Mouse (Mus musculus) midbrain, embryonic 15.5 days (tissue): ENCODE measurements around the gene 1700001P01Rik. TPM values are rescaled to one million over a fixed set of nuclear protein-coding genes. Genes with fewer than 3 reads are reported as not detected.
"Not testable (repeated sequence)": the region's sequence is repeated elsewhere in the genome, so short reads cannot be mapped to it uniquely, and the experiment has no call there.

Source experiments
- ATAC-seq: fragments of 200-750 bp; cut with Nextera tagmentation; replicated peaks from 2 replicates; pipeline ENCODE4 v1.8.0; 2017; ENCODE audit warnings: moderate TSS enrichment
- H3K27ac ChIP-seq: fragments of 300-500 bp; sonication (generic); 2 replicates; pipeline ENCODE4 v1.5.1; 2015; ENCODE audit warnings: mild to moderate bottlenecking, inconsistent platforms
- H3K27me3 ChIP-seq: fragments of 300-500 bp; sonication (generic); replicated peaks from 2 replicates; pipeline ENCODE4 v1.6.1; 2015; ENCODE audit warnings: inconsistent platforms
- H3K36me3 ChIP-seq: fragments of 300-500 bp; sonication (generic); replicated peaks from 2 replicates; pipeline ENCODE4 v1.6.1; 2015; ENCODE audit warnings: inconsistent platforms
- H3K4me1 ChIP-seq: fragments of 300-500 bp; sonication (generic); 2 replicates; pipeline ENCODE4 v1.6.1; 2015; ENCODE audit warnings: inconsistent platforms
- H3K4me2 ChIP-seq: fragments of 300-500 bp; sonication (generic); 2 replicates; pipeline ENCODE4 v1.6.1; 2015; ENCODE audit warnings: inconsistent platforms, mild to moderate bottlenecking, moderate library complexity
- H3K4me3 ChIP-seq: fragments of 300-500 bp; sonication (generic); 2 replicates; pipeline ENCODE4 v1.5.1; 2015; ENCODE audit warnings: mild to moderate bottlenecking, inconsistent platforms
- H3K9ac ChIP-seq: fragments of 300-500 bp; sonication (generic); 2 replicates; pipeline ENCODE4 v1.6.1; 2015; ENCODE audit warnings: mild to moderate bottlenecking, inconsistent platforms
- H3K9me3 ChIP-seq: fragments of 300-500 bp; sonication (generic); 2 replicates; pipeline ENCODE4 v1.6.1; 2016; ENCODE audit warnings: inconsistent platforms
- WGBS: fragments of 180-500 bp; shearing (Covaris S2); methylation state at CpG from one replicate; pipeline ENCODE4 v1.1.7; 2015; ENCODE audit warnings: mixed read lengths; 5-methylcytosine and 5-hydroxymethylcytosine counted together
- microRNA-seq: library from miRNA; unstranded; fragments of <30 nt; microRNA quantifications from one replicate; pipeline ENCODE4, GENCODE M21; 2016
- polyA plus RNA-seq: library from polyadenylated mRNA; unstranded; fragments of >200 nt; fragmentation: Nextera tagmentation; extraction: Ambion mirVana; gene quantifications from 2 replicates; pipeline ENCODE4 v1.2.1, GENCODE M21; 2015

Gene 1700001P01Rik
- polyA plus RNA-seq, 1 experiment from 2014 or later: 1.1 TPM

- Histone ChIP-seq H3K9ac (no peak overlapping the region), H3K36me3 (no peaks in the 10 kb centered on the region), H3K9me3 (no peaks in the 10 kb centered on the region), H3K27me3 (no peaks in the 10 kb centered on the region), H3K4me1 (peaks cover 18% of the 10 kb centered on the region), H3K4me2 (no peak overlapping the region), H3K4me3 (no peak overlapping the region), H3K27ac (no peak overlapping the region)
- 70% methylated on average over 4 of the region's 4 CpGs for WGBS
- ATAC-seq: no peak
Observed at GRCm38 (mm10) chr11:97737600-97737999, 38.1 kb downstream of the 1700001P01Rik start.

- WGBS: 95% methylated on average over 5 of the region's 5 CpGs
- H3K27me3 ChIP-seq: no peaks in the 10 kb centered on the region
Observed at GRCm38 (mm10) chr11:97736645-97737044, 39.1 kb downstream of the 1700001P01Rik start.

GRCm38 (mm10) chr11:97734810-97735209, 40.9 kb downstream of the 1700001P01Rik start:
- H3K36me3 ChIP-seq: peaks cover 19% of the 10 kb centered on the region; the same call in 1 of the 2 replicates
- not testable (repeated sequence) for H3K9me3 ChIP-seq, H3K9ac ChIP-seq, ATAC-seq, H3K27ac ChIP-seq, H3K4me3 ChIP-seq, H3K27me3 ChIP-seq, H3K4me1 ChIP-seq, H3K4me2 ChIP-seq
- WGBS: 88% methylated on average over 5 of the region's 5 CpGs

More at GRCm38 (mm10) chr11:97736645-97737044, 39.1 kb downstream of the 1700001P01Rik start:
- ATAC-seq: no peak
- Histone ChIP-seq H3K9me3 (no peaks in the 10 kb centered on the region), H3K4me3 (no peak overlapping the region), H3K4me1 (peaks cover 9% of the 10 kb centered on the region), H3K36me3 (peaks cover 6% of the 10 kb centered on the region; the same call in 1 of the 2 replicates), H3K9ac (no peak overlapping the region), H3K4me2 (no peak overlapping the region), H3K27ac (no peak overlapping the region)

GRCm38 (mm10) chr11:97733689-97734088, 42.0 kb downstream of the 1700001P01Rik start:
- H3K27ac ChIP-seq: no peak overlapping the region
- H3K36me3 ChIP-seq: peaks cover 25% of the 10 kb centered on the region; the same call in 1 of the 2 replicates
- H3K27me3 ChIP-seq: no peaks in the 10 kb centered on the region
- WGBS: 61% methylated on average over 10 of the region's 10 CpGs
- ATAC-seq: no peak
- no peaks in the 10 kb centered on the region for H3K4me1 ChIP-seq
- no peak overlapping the region for H3K4me3 ChIP-seq
- H3K9ac ChIP-seq: no peak overlapping the region
- no peaks in the 10 kb centered on the region for H3K9me3 ChIP-seq
- H3K4me2 ChIP-seq: no peak overlapping the region

DNA sequence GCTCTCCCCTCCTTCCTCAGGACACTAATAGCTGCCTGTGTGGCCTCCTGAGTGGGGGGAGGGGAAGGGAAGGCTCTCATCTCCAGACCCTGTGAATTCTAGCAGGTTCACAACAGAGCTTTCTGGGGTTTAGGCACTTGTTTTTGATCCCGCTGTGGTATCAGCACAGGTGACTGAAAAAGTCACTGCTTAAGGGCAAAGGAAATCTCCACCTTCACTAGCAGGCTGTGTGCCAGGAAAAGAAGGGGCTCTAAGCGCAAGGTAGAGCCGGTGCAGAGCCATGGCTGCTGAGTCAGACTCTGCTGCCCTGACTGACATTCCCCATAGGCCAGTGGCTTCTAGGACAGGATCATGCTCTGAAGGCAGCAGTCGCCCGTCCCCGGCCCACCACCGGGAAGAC, 47.0 kb downstream of the 1700001P01Rik start:
- no peaks in the 10 kb centered on the region for H3K4me1 ChIP-seq
- H3K27ac ChIP-seq: no peak overlapping the region
- 87% methylated on average over 7 of the region's 7 CpGs for WGBS
- H3K9me3 ChIP-seq: no peaks in the 10 kb centered on the region
- H3K4me3 ChIP-seq: no peak overlapping the region
- no peak overlapping the region for H3K9ac ChIP-seq
- no peak overlapping the region for H3K4me2 ChIP-seq
- peaks cover 56% of the 10 kb centered on the region for H3K36me3 ChIP-seq
- H3K27me3 ChIP-seq: no peaks in the 10 kb centered on the region
- no peak for ATAC-seq

DNA sequence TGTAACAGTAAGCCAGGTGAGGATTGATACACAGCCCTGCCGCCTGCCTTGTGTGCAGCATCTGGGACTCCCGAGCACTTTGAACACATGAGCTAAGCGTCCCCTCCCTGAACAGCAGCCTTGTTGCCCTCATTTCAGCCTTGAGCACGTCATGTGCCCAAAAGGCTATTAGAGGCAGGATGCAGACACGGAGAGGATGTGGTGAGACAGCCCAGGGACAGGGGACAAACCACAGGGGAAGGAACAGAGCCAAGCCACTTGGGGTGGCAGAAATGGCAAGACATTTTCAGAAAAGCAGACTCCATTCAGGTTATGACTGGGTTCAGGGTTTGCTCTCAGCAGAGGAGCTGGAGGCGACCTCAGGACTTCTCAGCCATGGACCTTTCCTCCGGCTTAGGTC, 47.4 kb downstream of the 1700001P01Rik start:
- H3K36me3 ChIP-seq: peaks cover 56% of the 10 kb centered on the region

DNA sequence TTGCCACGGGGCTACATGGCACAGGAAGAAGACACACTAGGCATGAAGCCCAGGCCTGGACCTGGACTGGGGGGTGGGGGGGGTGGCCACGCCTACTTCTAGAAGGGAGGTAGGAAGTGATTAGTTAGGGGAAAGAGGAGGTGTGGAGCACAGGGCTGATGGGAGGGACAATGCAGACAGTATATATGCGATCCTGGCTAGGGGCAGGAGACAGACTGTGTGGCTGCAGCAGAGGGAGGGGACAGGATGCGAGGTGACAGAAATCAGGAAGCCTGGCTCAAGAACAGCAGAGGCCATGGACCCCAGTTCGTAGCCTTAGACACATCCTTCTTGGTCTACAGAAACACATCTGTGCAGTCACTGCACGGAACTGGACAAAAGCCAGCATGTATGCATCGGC, 52.0 kb downstream of the 1700001P01Rik start:
- no peak for ATAC-seq
- H3K27me3 ChIP-seq: no peaks in the 10 kb centered on the region
- H3K4me3 ChIP-seq: no peak overlapping the region
- H3K9ac ChIP-seq: no peak overlapping the region
- H3K36me3 ChIP-seq: peaks cover 71% of the 10 kb centered on the region
- no peak overlapping the region for H3K27ac ChIP-seq
- no peaks in the 10 kb centered on the region for H3K4me1 ChIP-seq
- H3K4me2 ChIP-seq: no peak overlapping the region
- H3K9me3 ChIP-seq: no peaks in the 10 kb centered on the region
- WGBS: 90% methylated on average over 7 of the region's 7 CpGs

More for the DNA sequence above, 47.4 kb downstream of the 1700001P01Rik start:
- no peak for ATAC-seq
- H3K9ac ChIP-seq: no peak overlapping the region
- no peak overlapping the region for H3K4me3 ChIP-seq
- H3K27ac ChIP-seq: no peak overlapping the region
- H3K9me3 ChIP-seq: no peaks in the 10 kb centered on the region
- no peaks in the 10 kb centered on the region for H3K27me3 ChIP-seq
- H3K4me2 ChIP-seq: no peak overlapping the region
- WGBS: 84% methylated on average over 7 of the region's 7 CpGs
- H3K4me1 ChIP-seq: no peaks in the 10 kb centered on the region

Small RNA genes within 50 kb of the gene (microRNA-seq; reads per million reads assigned to microRNA genes)
- 0.55 reads per million for gene Mir8102

Other genes starting within 250 kb of the 1700001P01Rik start
- 13.2 and 13.9 TPM in 2 replicates for gene Srcin1, start 199.7 kb downstream of the 1700001P01Rik start, polyA plus RNA-seq
- 1.9 and 2.5 TPM in 2 replicates for gene Epop, start 146.2 kb downstream of the 1700001P01Rik start, polyA plus RNA-seq
- gene Mllt6, start 112.5 kb downstream of the 1700001P01Rik start, polyA plus RNA-seq: 3.9 and 4.4 TPM in 2 replicates
- gene Cisd3, start 90.1 kb downstream of the 1700001P01Rik start, polyA plus RNA-seq: 21.6 and 26.4 TPM in 2 replicates
- 23.1 TPM in 2 replicates for gene Pcgf2, start 75.4 kb downstream of the 1700001P01Rik start, polyA plus RNA-seq
- 421 and 431 TPM in 2 replicates for gene Psmb3, start 72.5 kb downstream of the 1700001P01Rik start, polyA plus RNA-seq
- 4.3 and 4.9 TPM in 2 replicates for gene Pip4k2b, start 31.2 kb downstream of the 1700001P01Rik start, polyA plus RNA-seq
- 16.2 and 17.6 TPM in 2 replicates for gene Cwc25, start 9.4 kb downstream of the 1700001P01Rik start, polyA plus RNA-seq
- gene Rpl23, start 6.5 kb upstream of the 1700001P01Rik start, polyA plus RNA-seq: 259 and 277 TPM in 2 replicates
- 198 and 199 TPM in 2 replicates for gene Lasp1, start 23.1 kb upstream of the 1700001P01Rik start, polyA plus RNA-seq
- 33.3 and 33.8 TPM in 2 replicates for gene B230217C12Rik, start 64.9 kb upstream of the 1700001P01Rik start, polyA plus RNA-seq
- 0.57 and 0.70 TPM in 2 replicates for gene Fbxo47, start 108.2 kb upstream of the 1700001P01Rik start, polyA plus RNA-seq
- 1.7 and 1.8 TPM in 2 replicates for gene Plxdc1, start 210.5 kb upstream of the 1700001P01Rik start, polyA plus RNA-seq
- gene Arl5c, start 220.3 kb upstream of the 1700001P01Rik start, polyA plus RNA-seq: 9.5 and 10.8 TPM in 2 replicates
- gene Cacnb1, start 247.1 kb upstream of the 1700001P01Rik start, polyA plus RNA-seq: 72.0 and 75.2 TPM in 2 replicates